Mouse (Mus musculus): ENCODE results near the gene Ift46. TPM values are rescaled to one million over a fixed set of nuclear protein-coding genes. Genes with fewer than 3 reads are reported as not detected.

Ift46 gene
- polyA plus RNA-seq, 1 experiment, result 67.5 TPM

- peak within 1 kb of the TSS; percentile 85 for H3K4me3 ChIP-seq (replicated peaks; ENCODE audit: extremely low read depth, low read depth, low read length)
- TF ChIP-seq CTCF (IDR thresholded peaks at IDR 0.05; ENCODE audit: insufficient read depth, low read length) (0 out of 2 replicates have a peak, but pooled peaks have one; percentile 16), POLR2A (IDR thresholded peaks at IDR 0.05; ENCODE audit: borderline replicate concordance, extremely low read depth, low read depth, low read length) (peak; percentile 71; the same call in 1 of the 2 replicates)
Measured at GRCm38 (mm10) chr9:44734524-44735494, 32.9 kb upstream of the Ift46 start, which contains the start of gene Phldb1. Phldb1 (minus strand) TSS chr9:44735198.

GRCm38 (mm10) chr9:44735886-44736285 is 31.8 kb upstream of the Ift46 start:
- Histone ChIP-seq H3K4me1 (ENCODE audit: control insufficient read depth, insufficient read depth, low read length) (peaks cover 8% of the 10 kb centered on the region), H3K4me3 (replicated peaks; ENCODE audit: extremely low read depth, low read depth, low read length) (no peak overlapping the region)
- no peak for DNase-seq
- no peak for TF ChIP-seq POLR2A (IDR thresholded peaks at IDR 0.05; ENCODE audit: borderline replicate concordance, extremely low read depth, low read depth, low read length)
- WGBS, result 91% methylated on average over 6 of the region's 6 CpGs

More at GRCm38 (mm10) chr9:44734524-44735494, 32.9 kb upstream of the Ift46 start, which contains the start of gene Phldb1:
- H3K4me1 ChIP-seq (ENCODE audit: control insufficient read depth, insufficient read depth, low read length), result peaks cover 8% of the 10 kb centered on the region
- DNase-seq, result peak; percentile 64
- 2% methylated on average over 47 of the region's 47 CpGs for WGBS

GRCm38 (mm10) chr9:44736301-44736700 is 31.4 kb upstream of the Ift46 start:
- 82% methylated on average over 2 of the region's 2 CpGs for WGBS
- TF ChIP-seq POLR2A (IDR thresholded peaks at IDR 0.05; ENCODE audit: borderline replicate concordance, extremely low read depth, low read depth, low read length), result no peak
- TF ChIP-seq CTCF (IDR thresholded peaks at IDR 0.05; ENCODE audit: insufficient read depth, low read length), result no peak
- Histone ChIP-seq H3K4me3 (replicated peaks; ENCODE audit: extremely low read depth, low read depth, low read length) (no peak overlapping the region), H3K4me1 (ENCODE audit: control insufficient read depth, insufficient read depth, low read length) (peaks cover 8% of the 10 kb centered on the region)
- no peak for DNase-seq

GRCm38 (mm10) chr9:44737240-44737949 is 30.3 kb upstream of the Ift46 start:
- 22% methylated on average over 8 of the region's 8 CpGs for WGBS
- H3K4me1 ChIP-seq (ENCODE audit: control insufficient read depth, insufficient read depth, low read length), result peaks cover 4% of the 10 kb centered on the region
- peak; percentile 48 for DNase-seq
- H3K4me3 ChIP-seq (replicated peaks; ENCODE audit: extremely low read depth, low read depth, low read length), result no peak overlapping the region
- no peak for TF ChIP-seq CTCF (IDR thresholded peaks at IDR 0.05; ENCODE audit: insufficient read depth, low read length)
- no peak for TF ChIP-seq POLR2A (IDR thresholded peaks at IDR 0.05; ENCODE audit: borderline replicate concordance, extremely low read depth, low read depth, low read length)

GRCm38 (mm10) chr9:44740663-44741192 is 27.0 kb upstream of the Ift46 start:
- Histone ChIP-seq H3K4me3 (replicated peaks; ENCODE audit: extremely low read depth, low read depth, low read length) (no peak overlapping the region), H3K4me1 (ENCODE audit: control insufficient read depth, insufficient read depth, low read length) (peaks cover 2% of the 10 kb centered on the region; the same call in 1 of the 2 replicates)
- DNase-seq, result no peak
- 93% methylated on average over 1 of the region's 1 CpGs for WGBS
- TF ChIP-seq CTCF (IDR thresholded peaks at IDR 0.05; ENCODE audit: insufficient read depth, low read length), result no peak
- TF ChIP-seq POLR2A (IDR thresholded peaks at IDR 0.05; ENCODE audit: borderline replicate concordance, extremely low read depth, low read depth, low read length), result no peak

- H3K4me3 ChIP-seq (replicated peaks; ENCODE audit: extremely low read depth, low read depth, low read length), result no peak overlapping the region
- H3K4me1 ChIP-seq (ENCODE audit: control insufficient read depth, insufficient read depth, low read length), result no peaks in the 10 kb centered on the region
- no peak for DNase-seq
- 87% methylated on average over 7 of the region's 7 CpGs for WGBS
- TF ChIP-seq POLR2A (IDR thresholded peaks at IDR 0.05; ENCODE audit: borderline replicate concordance, extremely low read depth, low read depth, low read length), result no peak
- TF ChIP-seq CTCF (IDR thresholded peaks at IDR 0.05; ENCODE audit: insufficient read depth, low read length), result no peak
Measured at GRCm38 (mm10) chr9:44745371-44745770, 22.3 kb upstream of the Ift46 start.

- no peak for TF ChIP-seq POLR2A (IDR thresholded peaks at IDR 0.05; ENCODE audit: borderline replicate concordance, extremely low read depth, low read depth, low read length)
- TF ChIP-seq CTCF (IDR thresholded peaks at IDR 0.05; ENCODE audit: insufficient read depth, low read length), result no peak
- Histone ChIP-seq H3K4me1 (ENCODE audit: control insufficient read depth, insufficient read depth, low read length) (no peaks in the 10 kb centered on the region), H3K4me3 (replicated peaks; ENCODE audit: extremely low read depth, low read depth, low read length) (no peak overlapping the region)
- DNase-seq, result no peak
- 82% methylated on average over 3 of the region's 3 CpGs for WGBS
Measured at GRCm38 (mm10) chr9:44746666-44747065, 21.0 kb upstream of the Ift46 start.

GRCm38 (mm10) chr9:44747341-44747740 is 20.4 kb upstream of the Ift46 start:
- WGBS, result 92% methylated on average over 3 of the region's 3 CpGs
- Histone ChIP-seq H3K4me3 (replicated peaks; ENCODE audit: extremely low read depth, low read depth, low read length) (no peak overlapping the region), H3K4me1 (ENCODE audit: control insufficient read depth, insufficient read depth, low read length) (no peaks in the 10 kb centered on the region)
- no peak for TF ChIP-seq POLR2A (IDR thresholded peaks at IDR 0.05; ENCODE audit: borderline replicate concordance, extremely low read depth, low read depth, low read length)
- DNase-seq, result no peak

GRCm38 (mm10) chr9:44748473-44748872 is 19.2 kb upstream of the Ift46 start:
- 88% methylated on average over 7 of the region's 7 CpGs for WGBS
- no peak for TF ChIP-seq POLR2A (IDR thresholded peaks at IDR 0.05; ENCODE audit: borderline replicate concordance, extremely low read depth, low read depth, low read length)
- Histone ChIP-seq H3K4me3 (replicated peaks; ENCODE audit: extremely low read depth, low read depth, low read length) (no peak overlapping the region), H3K4me1 (ENCODE audit: control insufficient read depth, insufficient read depth, low read length) (no peaks in the 10 kb centered on the region)
- no peak for DNase-seq

Data from lung, adult 2 months (tissue).